Mouse (Mus musculus) thymus, postnatal 25 days (tissue): ENCODE measurements around the gene Galnt15.
A peak's percentile ranks its signal among the peaks of the same experiment; 100 is the strongest.
"Not testable (repeated sequence)": the region's sequence is repeated elsewhere in the genome, so short reads cannot be mapped to it uniquely, and the experiment has no call there.

Experiments used
- DNase-seq: peaks from one replicate; pipeline ENCODE4 v3.0.0; 2022

The Galnt15 gene

DNA sequence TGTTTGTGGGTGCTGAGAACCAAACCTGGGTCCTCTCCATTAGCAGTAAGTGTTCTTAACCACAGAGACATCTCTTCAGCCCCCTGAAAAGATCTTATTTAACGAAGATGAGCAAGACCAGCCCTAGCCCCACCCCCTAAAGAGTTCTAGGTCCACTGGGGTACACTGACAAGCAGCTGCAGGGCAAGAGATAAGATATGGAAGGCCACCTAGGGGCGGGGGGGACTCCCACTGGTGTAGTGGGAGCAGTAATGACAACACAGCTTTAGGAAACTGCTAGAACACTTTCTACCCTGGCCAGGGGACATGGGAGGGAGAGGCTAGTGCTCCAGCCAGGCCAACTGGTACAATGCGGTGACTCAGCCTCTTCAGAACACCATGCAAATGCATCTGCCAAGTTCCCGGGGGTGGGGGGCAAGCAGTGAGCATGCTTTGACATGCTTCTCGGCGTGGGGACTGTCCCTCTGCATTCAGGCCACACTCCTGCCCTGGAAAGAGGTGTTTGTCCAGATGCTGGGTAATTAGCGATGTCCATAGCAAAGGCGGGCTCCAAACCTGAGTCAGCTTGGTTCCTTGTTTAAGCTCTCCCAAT lies 9.0 kb downstream of the Galnt15 start:
- no peak for DNase-seq

DNA sequence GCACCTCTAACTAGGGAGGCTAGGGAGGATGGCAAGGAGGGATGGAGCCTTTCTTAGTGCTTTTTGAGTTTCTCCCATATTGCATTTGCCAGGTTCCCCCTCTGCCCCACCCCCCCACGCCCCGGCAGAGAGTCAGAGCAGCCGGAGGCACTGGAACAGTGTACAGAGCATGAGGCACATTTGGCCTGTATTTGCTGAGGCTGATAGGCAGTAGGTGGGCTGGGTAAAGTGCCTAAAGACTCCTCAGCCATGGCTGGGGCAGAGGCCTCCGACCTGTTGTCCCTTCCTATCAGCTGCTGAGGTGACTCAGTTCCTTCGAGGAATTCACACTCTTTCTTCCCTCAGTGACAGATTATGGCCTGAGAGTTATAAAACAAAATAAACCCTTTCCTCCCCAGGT lies 13.3 kb downstream of the Galnt15 start:
- no peak for DNase-seq

DNA sequence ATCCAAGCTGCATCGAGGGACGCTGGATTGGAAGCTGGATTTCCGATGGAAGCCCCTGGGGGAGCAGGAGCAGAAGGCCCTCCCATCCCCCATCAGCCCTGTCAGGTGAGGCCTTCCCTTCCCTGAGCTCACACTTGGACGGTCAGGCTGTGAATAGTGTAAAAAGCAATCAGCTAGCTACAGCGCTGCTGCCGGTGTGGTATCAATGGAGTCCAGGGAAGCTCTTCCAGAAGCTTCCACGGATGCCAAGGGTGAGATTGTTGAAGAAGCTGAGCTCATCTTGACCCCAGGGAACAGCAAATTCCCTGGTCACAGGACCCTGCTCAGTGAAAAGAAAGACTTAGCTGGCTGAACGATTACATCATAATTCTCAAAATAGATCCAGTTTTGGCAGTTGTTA lies 17.6 kb downstream of the Galnt15 start:
- no peak for DNase-seq

DNA sequence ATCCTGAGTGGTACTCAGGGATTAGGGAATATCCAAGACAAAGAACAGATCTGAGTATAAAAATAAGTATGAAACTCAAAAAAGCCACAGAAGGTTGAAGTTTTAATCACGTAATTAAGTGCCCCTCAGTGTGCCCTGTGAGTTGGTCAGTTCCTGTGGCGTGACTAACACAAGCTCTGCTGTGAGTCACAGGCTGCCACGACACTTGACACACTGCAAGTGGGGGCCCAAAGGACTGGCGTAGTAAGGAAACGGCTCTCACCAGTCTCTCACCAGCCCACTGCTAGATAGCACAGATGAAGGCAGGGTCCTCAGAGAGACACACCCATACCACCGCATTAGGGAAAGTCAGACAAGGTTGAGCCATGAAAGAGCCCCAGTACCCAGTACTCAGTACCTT lies 21.4 kb downstream of the Galnt15 start:
- DNase-seq, result no peak

DNA sequence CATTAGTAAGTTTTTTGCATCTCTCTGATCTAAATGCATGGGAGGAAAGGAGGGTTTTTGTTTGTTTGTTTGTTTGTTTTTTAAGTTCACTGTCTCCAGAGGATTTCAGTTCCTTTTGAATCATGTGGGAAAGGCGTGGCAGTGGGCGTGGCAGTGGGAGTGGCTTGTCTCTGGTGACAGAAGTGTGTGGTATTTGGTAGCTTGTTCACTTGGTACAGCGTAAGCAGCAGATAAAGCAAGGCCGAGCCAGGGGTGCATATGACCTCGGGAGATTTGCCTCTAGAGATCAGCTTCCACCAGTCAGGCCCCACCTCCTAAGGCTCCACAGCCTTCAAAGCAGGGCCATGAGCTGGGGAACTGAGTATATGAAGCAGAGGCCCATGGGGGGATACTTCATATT lies 25.1 kb downstream of the Galnt15 start:
- no peak for DNase-seq

DNA sequence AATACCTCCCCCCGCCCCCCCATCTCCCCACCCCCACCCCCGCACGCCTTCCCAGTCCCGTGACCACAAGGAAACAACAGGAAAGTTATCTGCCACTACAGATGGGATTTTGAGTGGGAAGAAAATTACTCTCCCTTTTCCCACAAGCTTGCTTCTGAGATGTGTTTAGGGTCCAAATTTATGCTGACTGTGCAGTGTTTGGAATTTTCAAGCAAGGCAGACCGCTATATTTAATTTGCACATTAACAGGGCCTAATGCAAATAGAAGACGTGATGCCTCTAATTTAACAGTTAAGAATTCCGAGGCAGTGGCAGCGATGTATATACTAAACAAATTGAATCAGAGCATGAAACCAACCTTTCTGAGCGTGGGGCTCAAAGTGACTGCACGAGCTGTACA lies 26.0 kb downstream of the Galnt15 start:
- DNase-seq, result no peak

DNA sequence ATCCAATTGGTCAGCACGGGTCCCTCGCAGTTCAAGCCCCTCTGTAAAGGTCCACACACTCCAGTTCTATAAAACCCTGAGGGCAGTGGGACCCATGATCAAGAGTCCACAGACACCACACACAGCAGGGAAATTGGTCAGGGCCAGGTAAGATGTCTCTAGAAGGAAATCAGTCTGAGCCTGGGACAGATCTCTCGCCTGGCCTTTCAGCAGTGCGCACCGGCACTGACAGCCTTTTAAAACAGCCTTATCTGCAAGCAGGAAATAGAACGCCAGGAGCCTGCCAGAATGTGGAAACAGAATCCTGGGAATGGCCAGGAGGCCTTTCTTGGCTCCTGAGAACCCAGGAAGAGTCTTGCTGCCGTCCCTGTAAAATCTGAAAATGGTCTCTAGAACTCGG lies 27.0 kb downstream of the Galnt15 start:
- no peak for DNase-seq

DNA sequence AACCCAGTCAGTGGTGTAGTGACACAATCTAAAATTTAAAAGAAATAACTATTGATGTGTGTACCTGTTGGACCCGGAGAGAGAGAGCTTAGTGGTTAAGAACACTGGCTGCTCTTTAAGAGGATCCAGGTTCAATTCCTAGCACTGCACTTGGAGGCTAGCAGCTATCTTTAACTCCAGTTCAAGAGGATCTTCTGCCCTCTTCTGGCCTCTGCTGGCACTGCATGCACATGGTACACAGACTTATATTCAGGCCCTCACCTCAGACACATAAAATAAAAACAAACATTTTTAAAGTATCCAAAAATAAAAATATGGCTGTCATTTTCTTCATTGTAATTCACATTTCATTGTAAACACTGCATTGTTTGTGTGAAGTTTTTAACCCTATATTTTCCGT lies 27.9 kb downstream of the Galnt15 start:
- DNase-seq, result peak; percentile 43

DNA sequence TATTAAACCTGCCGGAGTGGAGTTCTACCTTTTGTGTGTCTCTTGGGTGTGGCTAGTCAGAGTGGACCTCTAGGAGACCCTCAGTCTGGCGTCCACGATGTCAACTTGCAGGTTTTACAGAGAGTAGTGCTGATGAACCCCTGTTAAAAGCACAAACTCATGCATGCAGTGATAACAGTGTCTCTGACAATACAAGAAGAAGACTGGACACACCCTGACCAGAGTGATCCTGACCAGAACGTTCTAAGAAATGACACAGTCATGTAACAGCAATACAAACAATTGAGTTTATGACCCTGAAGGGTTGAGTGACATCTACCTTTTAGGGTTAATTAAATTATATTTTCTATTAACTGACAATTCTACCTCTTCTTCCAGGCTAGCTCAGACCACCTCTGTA lies 28.9 kb downstream of the Galnt15 start:
- no peak for DNase-seq

DNA sequence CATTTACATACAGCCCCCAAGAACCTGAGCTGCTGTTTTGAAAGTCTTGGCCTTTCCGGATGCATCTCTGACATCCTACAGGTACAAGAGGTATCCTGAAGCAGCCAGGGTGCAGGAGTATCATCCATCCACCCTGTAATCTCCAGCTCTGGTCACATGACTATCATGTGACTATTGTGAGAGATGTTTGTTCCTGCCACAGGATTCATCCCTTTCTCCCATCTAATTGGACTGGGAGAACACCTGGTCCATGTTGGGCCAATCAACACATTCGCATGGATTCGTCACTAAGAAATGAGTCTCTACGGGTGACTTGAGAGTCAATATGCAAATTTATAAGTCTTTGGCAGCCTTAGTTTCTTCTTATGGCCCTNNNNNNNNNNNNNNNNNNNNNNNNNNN lies 32.6 kb downstream of the Galnt15 start:
- DNase-seq, result no peak

DNA sequence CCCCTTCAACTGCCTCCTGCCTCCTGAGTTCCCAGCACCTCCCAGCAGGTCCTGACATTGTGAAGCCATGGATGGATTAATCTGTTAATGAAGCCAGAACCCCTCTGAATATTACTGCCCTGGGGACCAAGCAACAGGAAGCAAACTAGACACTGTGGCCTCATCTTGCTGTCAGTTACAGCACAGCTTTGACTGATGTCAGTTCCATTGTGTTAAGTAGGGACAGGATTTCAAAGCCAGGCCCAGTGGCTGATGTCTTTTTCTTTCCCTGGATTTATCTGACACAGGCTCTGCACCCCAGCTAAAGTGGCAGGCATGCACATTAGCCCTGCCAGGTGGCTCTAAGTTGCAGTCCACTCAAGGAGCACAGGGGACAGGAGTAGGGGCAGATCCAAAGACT lies 44.0 kb downstream of the Galnt15 start:
- DNase-seq, result no peak

DNA sequence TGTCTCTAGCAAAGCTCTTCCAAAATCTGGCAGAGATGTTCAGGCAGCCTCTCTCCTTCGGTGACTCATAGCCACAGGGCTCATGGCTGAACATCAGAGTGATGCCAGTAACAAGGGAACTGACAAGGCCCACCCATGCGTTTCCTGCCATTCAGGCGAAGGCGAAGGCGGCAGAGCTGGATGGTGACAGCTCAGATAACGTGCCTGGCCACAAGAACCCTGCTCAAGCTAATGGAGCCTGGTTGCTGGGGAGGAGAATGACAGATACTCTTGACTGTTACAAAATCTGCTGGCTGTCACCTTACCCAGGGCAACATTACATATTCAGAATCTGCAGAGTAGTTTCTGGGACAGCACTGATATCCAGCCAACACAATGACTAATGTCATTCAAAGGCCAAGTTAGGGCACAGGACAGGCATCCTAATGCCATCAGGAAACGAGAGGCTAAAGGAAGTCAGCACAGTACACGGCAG lies 44.5 kb downstream of the Galnt15 start:
- no peak for DNase-seq

DNA sequence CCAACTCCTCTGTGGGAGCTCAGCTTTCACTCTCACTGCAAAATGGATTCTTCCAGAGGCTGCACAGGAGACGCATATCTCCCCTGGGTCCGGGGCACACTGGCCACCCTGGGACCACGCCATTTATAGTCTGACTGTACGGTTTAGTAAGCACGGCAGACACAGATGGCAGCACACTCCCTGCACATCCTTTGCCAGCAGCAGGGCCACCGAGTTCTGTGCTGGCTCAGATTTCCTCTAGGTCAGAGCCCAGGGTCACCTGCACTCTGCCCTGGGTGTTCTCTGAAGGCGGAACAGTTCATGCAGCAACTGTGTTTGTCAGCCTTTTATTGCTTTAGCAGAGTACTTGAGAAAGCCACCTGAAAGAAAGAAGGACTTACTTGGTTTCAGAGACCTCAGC lies 45.1 kb downstream of the Galnt15 start:
- no peak for DNase-seq

DNA sequence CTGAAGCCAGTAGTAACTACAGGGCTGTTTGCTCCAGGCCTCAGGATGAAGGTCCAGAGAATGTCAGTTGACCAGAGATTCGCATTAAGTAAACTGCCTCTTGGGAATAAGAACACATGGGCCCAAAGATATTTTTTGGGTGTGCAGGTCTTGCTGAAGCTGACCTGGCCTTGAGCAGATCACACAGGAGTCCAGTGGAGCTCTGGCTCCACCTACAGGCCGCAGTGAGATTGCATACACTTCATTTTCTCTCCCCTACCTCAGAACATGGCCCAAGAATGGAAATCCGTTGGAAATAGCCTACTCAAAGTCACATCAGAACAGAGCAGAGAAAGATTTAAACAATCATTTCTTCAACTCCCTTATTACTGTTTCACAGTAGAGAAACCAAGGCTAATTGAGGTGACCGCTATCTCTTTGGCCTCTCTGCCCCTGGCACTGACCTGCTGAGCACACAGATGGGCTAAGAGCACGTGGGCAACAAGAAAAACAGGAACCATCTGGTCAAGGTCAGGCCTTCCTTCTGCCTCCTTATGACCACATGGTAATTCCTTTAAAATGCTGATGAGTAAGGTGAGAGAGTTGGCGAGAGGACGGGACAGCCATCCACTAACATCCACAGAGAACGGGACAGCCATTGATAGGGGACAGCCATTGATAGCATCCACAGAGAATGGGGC lies 48.2 kb downstream of the Galnt15 start:
- DNase-seq, result peak; percentile 41

DNA sequence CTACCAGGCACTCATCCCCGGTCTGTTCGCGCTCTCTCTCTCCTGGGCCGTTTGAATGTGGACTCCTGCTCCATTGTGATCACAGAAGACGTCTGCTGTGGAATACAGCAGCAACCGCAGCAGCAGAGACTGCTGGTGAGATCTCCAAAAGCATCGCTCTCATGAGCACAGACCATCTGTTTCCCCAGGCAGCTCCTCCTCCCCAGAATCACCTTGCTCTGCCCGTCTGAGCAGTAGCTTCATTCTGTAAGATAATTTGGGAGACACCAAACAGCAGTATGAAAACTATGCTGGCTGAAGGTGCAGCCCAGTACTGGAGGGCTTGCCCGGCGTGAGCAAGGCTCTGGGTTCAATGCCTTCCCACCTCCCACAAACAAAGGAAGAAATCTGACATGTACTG lies 52.2 kb downstream of the Galnt15 start:
- no peak for DNase-seq

DNA sequence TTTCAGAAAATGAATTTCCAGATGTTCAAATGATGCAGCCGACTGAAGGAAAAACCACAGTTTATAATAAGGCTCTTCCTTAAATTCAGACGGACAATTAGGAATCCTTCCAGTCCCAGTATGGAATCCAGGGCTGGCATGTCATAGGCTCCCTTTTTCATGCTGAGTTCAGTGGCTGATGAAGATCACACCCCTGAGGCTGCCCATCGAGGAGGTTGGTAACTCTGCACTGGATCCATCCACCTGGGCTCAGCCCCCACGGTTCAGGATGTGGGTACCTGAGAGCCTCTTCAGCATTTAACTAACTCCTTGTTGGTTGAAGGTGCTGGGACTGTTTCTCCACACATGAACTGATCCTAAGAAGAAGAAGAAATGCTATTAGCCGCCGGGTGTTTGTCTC lies 54.1 kb downstream of the Galnt15 start:
- no peak for DNase-seq

DNA sequence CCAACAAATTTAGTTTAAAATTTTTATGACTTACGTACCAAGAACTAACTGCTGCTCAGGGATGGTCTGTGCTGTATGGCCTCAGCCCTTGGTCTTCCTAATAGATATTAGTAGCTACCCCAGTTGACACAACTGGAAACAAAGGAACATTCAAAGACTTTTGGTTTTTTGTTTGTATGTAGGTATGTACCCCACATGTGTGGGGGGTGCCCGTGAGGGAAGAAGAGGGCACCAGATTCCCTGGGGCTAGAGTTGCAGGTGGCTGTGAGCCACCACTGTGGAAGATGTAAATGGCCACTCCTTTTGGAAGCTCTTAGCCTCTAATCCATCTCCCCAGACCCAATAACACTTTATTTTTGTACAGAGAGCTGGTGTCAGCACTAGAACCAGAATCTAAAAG lies 54.7 kb downstream of the Galnt15 start:
- DNase-seq, result no peak

DNA sequence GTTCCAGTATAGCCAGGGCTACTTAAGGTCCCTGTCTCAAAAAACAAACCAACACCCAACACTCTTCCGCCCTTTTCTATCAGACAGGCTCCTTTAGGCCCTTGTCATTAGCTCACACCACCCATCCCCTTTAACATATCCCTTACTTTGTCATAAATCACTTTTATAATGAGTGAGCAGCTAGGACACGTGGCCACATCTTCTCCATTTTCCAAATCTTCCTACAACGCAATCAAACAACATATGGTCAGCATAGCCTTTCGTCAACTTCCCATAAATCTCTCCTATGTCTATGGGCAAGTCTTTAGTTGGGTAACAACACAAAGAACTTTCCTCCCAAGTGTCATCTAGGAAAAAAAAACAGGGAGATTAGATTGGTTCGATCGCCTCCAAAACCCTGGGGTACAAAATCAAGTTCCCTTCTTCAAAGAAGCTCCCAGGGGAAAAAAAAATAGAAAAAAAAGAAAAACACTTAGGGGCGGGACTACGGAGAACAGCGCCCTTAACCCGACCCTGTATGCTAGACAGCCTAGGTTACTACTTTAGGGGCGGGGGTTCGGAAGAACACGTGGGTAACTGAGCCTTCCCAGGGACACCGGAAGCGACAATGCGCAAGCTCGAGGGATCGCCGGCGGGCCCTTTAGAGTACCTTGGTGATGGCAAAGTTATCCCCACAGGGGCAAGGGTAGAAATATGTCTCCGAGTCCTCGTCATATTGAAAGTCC lies 56.1 kb downstream of the Galnt15 start, which contains the start of gene Oxnad1:
Gene Oxnad1, plus strand, starts transcription at position 614 of the 725 bp plus-strand sequence.
- no peak for DNase-seq

DNA sequence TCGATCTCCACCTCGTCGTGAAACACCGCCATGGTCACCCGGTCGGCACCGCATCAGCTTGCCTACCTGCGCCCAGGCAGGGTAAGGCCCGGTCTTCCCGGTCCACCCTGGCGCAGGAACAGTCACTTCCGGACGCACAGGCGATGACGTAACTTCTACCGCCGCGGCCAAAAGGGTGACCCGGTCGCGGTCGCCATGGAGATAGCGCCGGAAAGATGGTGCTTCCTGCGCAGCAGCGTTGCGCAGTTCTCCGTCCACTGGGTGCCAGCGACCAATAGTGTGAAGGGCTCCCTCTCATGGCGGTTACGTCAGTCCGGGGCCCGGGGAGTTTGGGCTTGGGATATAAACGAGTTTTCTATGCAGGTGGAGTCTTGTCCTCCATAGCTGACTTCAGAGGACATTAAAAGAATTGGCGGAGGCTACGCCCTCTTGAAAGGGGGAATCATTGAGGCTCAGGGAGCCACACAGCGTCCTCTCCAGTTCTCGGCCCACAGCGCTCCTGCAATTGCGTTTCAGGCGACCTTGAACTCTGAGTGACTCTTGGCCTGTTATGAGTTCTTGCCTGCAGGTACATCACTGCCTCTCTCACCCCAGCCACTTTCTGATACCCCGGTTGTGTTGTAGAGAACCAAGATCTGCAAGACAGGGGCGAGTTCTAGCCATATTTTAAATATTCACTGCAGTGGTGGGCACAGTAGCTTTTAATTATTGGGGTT lies 56.9 kb downstream of the Galnt15 start, which contains the start of gene Dph3:
Gene Dph3, minus strand, starts transcription at position 244 of the 716 bp plus-strand sequence.
- DNase-seq, result peak; percentile 96

DNA sequence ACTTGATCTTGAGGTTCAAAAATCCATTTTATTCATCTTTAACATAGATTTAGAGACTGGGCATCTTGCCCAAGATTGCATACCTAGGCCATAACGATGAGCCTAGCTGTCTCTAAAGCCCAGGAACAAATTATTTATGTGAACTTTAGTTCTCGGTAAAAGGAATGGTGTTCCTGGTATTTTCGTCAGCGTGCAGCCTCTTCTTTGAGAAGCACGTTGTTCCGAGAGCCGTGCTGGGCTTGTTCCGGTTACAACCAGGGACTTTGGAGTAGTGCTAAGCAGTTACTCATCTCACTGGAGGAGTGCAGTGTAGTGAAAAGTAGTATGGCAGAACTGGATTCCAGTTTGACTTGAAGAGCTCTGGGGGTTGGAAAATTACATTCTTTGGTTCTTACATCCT lies 57.4 kb downstream of the Galnt15 start:
- DNase-seq, result no peak

DNA sequence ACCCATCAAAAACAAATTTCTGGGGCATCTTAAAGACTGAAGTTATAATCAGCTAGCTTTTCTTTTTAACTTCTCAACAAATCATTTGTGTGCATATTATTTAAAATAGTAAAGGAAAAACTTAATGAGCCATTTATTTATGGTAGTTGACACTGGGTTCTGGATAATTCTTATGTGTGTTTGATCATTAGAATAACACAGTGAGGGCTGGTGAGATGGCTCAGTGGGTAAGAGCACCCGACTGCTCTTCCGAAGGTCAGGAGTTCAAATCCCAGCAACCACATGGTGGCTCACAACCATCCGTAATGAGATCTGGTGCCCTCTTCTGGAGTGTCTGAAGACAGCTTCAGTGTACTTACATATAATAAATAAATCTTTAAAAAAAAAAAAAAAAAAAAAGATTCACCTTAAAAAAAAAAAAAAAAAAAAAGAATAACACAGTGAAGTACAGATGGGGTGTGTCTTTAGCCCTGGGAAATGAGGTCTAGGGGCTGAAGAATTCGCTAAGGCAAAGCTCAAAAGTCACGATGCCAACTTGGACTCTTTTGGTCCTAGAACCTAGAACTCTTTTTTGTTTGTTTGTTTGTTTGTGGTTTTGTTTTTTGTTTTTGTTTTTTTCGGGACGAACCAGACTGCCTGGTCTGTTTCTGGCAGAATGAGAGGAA lies 58.9 kb downstream of the Galnt15 start:
- DNase-seq, result not testable (repeated sequence)

DNA sequence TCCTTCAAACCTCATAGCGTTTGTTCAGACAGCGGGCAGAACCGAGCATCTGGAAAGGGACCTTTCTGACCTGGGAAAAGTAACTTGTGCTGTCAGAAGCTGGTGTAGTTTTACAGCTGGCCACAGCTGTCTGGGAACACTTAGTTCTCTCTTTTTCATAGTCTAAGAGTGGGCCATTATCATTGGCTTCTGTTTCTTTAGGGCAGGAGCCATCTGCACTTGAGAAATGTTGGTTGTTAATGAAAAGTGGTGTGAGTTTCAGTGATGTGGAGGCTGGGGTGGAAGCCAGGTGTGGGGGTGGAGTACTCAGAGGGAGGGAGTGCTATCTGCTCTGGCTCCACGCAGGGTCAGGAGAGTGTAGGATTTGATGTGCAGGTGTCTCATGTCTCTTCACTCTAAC lies 62.3 kb downstream of the Galnt15 start:
- no peak for DNase-seq

DNA sequence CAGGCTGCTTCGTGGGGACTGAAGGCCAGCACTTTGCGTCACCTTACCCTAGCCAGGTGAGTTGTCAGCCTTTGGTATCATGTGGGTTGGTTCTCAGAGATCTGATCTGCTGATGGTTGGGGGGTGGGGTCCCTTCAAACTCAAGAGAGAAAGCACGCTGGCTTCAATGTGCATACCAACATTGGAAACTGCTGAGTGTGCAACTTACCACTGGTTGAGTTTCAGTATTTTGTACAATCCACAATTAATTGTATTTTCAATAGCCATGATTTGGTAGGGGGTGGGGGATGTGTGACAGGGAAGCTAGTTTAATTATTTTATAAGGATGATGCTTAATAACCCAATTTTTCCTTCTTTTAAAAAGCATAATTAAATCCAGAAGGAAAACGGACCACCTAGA lies 62.9 kb downstream of the Galnt15 start:
- no peak for DNase-seq
